ENCODE assay signal across 9 mouse cellular contexts in genomic region chr17:53389507-53389906, GRCm38 (mm10).
A peak's percentile ranks its signal among the peaks of the same experiment; 100 is the strongest.
DNase-seq lines count a peak whose midpoint lies in the region; TF ChIP-seq lines count a peak whose summit lies in the region.
"Had no signal": no experiment of that assay in that cellular context is flagged by ENCODE, and none has a peak within 500 bp of the region (broad histone marks: within the 10 kb centered on the region; RNA-seq: fewer than 3 reads in every experiment).

No protein-coding gene starts in this region.

- intact Hi-C loops in left cerebral cortex, adult 2 months (cut with DNase I), result loop anchor here (2.0 to 10.0 kb wide), 4 partner anchors 495 to 829 kb away; no protein-coding TSS in a partner anchor

- TF ChIP-seq CTCF in left cerebral cortex, adult 2 months (IDR thresholded peaks at IDR 0.05), result peak; percentile 78

- DNase-seq in cerebellum, adult 18-20 months, result peak; percentile 11 to 21
- DNase-seq in cerebellum, adult 11 months, result no peak
- peak; percentile 31 to 33 for DNase-seq in left cerebral cortex, adult 2 months (ENCODE audit: extremely low spot score in 1 of 2, low spot score in 2 of 2)
- no peak for DNase-seq in left cerebral cortex, adult 8-10 months (ENCODE audit: low spot score in 2 of 2)
- DNase-seq in c-Kit-positive CD71-positive TER-119-positive erythroid progenitor cells, embryonic 14.5 days (ENCODE audit: low spot score), result peak; percentile 1
- DNase-seq in layer of hippocampus, postnatal 14 days (ENCODE audit: low spot score in 2 of 2), result peak; percentile 7 to 44
- peak; percentile 5 for DNase-seq in retina, postnatal 7 days (ENCODE audit: low read depth, low spot score)
- no peak for DNase-seq in adrenal gland, postnatal 25 days

- no peak overlapping the region for H3K27ac ChIP-seq in left cerebral cortex, adult 2 months
- H3K27ac ChIP-seq: limb, embryonic 13.5 days had no signal

- H3K4me3 ChIP-seq in left cerebral cortex, adult 2 months, result no peak overlapping the region
- H3K4me3 ChIP-seq: limb, embryonic 13.5 days had no signal

Comparison
In these comparisons a context has a peak if more than half of its experiments do, and no peak if none do; other contexts are left out.
1. DNase-seq: peak in cerebellum, adult 18-20 months (2 of 2), left cerebral cortex, adult 2 months (2 of 2), c-Kit-positive CD71-positive TER-119-positive erythroid progenitor cells, embryonic 14.5 days (single experiment), layer of hippocampus, postnatal 14 days (2 of 2) and retina, postnatal 7 days (single experiment); none in cerebellum, adult 11 months (single experiment), left cerebral cortex, adult 8-10 months (0 of 2) and adrenal gland, postnatal 25 days (single experiment).